Mouse (Mus musculus) stomach, postnatal 0 days (tissue): Measurements from ENCODE around the gene Chchd3. TPM values are rescaled to one million over a fixed set of nuclear protein-coding genes. Genes with fewer than 3 reads are reported as not detected.

Experiments used
- ATAC-seq: fragments of 200-750 bp; cut with Nextera tagmentation; 2 replicates; pipeline ENCODE4 v1.8.0; 2017; ENCODE audit not compliant: low FRiP score, low TSS enrichment
- DNase-seq: peaks from one replicate; pipeline ENCODE4 v3.0.0-alpha.2; 2016; ENCODE audit warnings: low spot score
- H3K27ac ChIP-seq: fragments of 300-500 bp; sonication (generic); replicated peaks from 2 replicates; pipeline ENCODE4 v1.5.1; 2014; ENCODE audit warnings: mild to moderate bottlenecking, control low read depth
- H3K27me3 ChIP-seq: fragments of 300-500 bp; sonication (generic); 2 replicates; pipeline ENCODE4 v1.6.1; 2014; ENCODE audit warnings: low read length; ENCODE audit not compliant: control insufficient read depth, insufficient read depth
- H3K36me3 ChIP-seq: fragments of 300-500 bp; sonication (generic); 2 replicates; pipeline ENCODE4 v1.6.1; 2014; ENCODE audit warnings: low read length, mixed read lengths; ENCODE audit not compliant: control insufficient read depth, insufficient read depth
- H3K4me1 ChIP-seq: fragments of 300-500 bp; sonication (generic); replicated peaks from 2 replicates; pipeline ENCODE4 v1.6.1; 2014; ENCODE audit warnings: antibody characterized with exemption; ENCODE audit not compliant: control insufficient read depth, insufficient read depth
- H3K4me2 ChIP-seq: fragments of 300-500 bp; sonication (generic); replicated peaks from 2 replicates; pipeline ENCODE4 v1.6.1; 2014; ENCODE audit warnings: low read depth, mild to moderate bottlenecking, control low read depth, moderate library complexity
- H3K4me3 ChIP-seq: fragments of 300-500 bp; sonication (generic); 2 replicates; pipeline ENCODE4 v1.5.1; 2014; ENCODE audit warnings: low read depth, low read length, control low read depth
- H3K9ac ChIP-seq: fragments of 300-500 bp; sonication (generic); 2 replicates; pipeline ENCODE4 v1.6.1; 2014; ENCODE audit warnings: mild to moderate bottlenecking, low read length, control low read depth, mixed read lengths
- H3K9me3 ChIP-seq: fragments of 300-500 bp; sonication (generic); 2 replicates; pipeline ENCODE4 v1.6.1; 2016; ENCODE audit warnings: low read length; ENCODE audit not compliant: control insufficient read depth
- CTCF ChIP-seq: IDR thresholded peaks from 2 replicates; pipeline ENCODE4 v1.5.1; 2016; ENCODE audit warnings: antibody characterized with exemption, low read depth, mild to moderate bottlenecking, moderate library complexity
- EP300 ChIP-seq: optimal IDR thresholded peaks from 2 replicates; pipeline ENCODE3; 2016; ENCODE audit warnings: antibody characterized with exemption
- WGBS: fragments of 180-500 bp; shearing (Covaris S2); extraction: QIAGEN DNeasy Blood & Tissue Kit; methylation state at CpG from one replicate; pipeline ENCODE4 v1.1.7; 2014; 5-methylcytosine and 5-hydroxymethylcytosine counted together
- polyA plus RNA-seq: library from polyadenylated mRNA; unstranded; fragments of >200 nt; fragmentation: Nextera tagmentation; extraction: Ambion mirVana; gene quantifications from 2 replicates; pipeline ENCODE4 v1.2.1, GENCODE M21; 2015

The Chchd3 gene
- polyA plus RNA-seq, 1 experiment from 2014 or later, result 91.0 TPM

DNA sequence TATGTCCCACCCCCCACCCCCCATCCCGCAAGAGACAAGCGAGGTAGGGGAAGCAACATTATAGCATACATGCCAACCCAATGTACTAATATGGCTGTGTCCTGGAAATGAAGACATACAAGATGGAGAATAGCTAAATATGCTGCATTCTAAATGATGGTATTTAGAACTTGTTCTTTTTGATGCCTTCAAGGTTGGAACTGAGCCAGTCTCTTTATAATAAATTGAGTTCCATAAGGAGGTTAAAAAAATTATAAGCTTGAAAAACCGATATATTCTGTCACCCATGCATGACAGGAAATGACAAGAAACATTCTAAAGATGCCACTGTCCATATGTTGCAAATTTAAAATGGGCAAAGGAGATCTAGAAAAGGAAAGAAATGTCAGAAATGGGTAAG lies 104.6 kb downstream of the Chchd3 start:
- no peak overlapping the region for H3K9ac ChIP-seq
- no peaks in the 10 kb centered on the region for H3K9me3 ChIP-seq
- ATAC-seq, result no peak
- no peak overlapping the region for H3K4me3 ChIP-seq
- no peak overlapping the region for H3K27ac ChIP-seq
- DNase-seq, result no peak
- H3K36me3 ChIP-seq, result no peaks in the 10 kb centered on the region
- TF ChIP-seq CTCF (no peak), EP300 (no peak)
- H3K4me1 ChIP-seq, result no peaks in the 10 kb centered on the region
- H3K4me2 ChIP-seq, result no peak overlapping the region
- WGBS, result 88% methylated on average over 3 of the region's 3 CpGs
- H3K27me3 ChIP-seq, result no peaks in the 10 kb centered on the region

GRCm38 (mm10) chr6:32950973-32951372 lies 109.1 kb downstream of the Chchd3 start:
- Histone ChIP-seq H3K36me3 (no peaks in the 10 kb centered on the region), H3K27ac (no peak overlapping the region), H3K4me2 (no peak overlapping the region), H3K4me1 (no peaks in the 10 kb centered on the region), H3K27me3 (no peaks in the 10 kb centered on the region), H3K9ac (no peak overlapping the region), H3K9me3 (no peaks in the 10 kb centered on the region), H3K4me3 (no peak overlapping the region)
- DNase-seq (no peak), ATAC-seq (no peak)
- WGBS, result 78% methylated on average over 4 of the region's 4 CpGs
- TF ChIP-seq CTCF (no peak), EP300 (no peak)

DNA sequence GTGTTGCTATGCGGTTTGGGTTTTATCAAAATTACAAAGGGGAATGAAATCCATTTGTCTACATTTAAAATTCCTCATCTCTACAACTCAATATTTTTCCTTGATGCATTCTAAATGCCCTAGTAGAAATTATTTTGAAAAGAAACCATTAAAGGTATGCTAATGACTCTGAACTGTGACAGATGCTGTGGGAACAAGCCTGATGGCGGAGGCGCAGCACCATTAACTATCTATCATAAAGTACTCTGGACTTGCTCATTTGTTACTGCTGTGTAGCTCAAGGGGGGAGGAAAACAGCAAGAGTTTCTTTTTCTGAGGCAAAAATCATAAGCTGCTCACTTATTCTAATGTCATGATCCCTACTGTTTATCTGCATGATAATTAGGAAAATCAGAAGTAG lies 110.4 kb downstream of the Chchd3 start:
- Histone ChIP-seq H3K4me1 (no peaks in the 10 kb centered on the region), H3K9ac (no peak overlapping the region), H3K4me3 (no peak overlapping the region), H3K9me3 (no peaks in the 10 kb centered on the region), H3K4me2 (no peak overlapping the region), H3K36me3 (no peaks in the 10 kb centered on the region), H3K27me3 (no peaks in the 10 kb centered on the region), H3K27ac (no peak overlapping the region)
- TF ChIP-seq EP300, result no peak
- no peak for TF ChIP-seq CTCF
- ATAC-seq, result no peak
- WGBS, result 87% methylated on average over 3 of the region's 3 CpGs
- no peak for DNase-seq

DNA sequence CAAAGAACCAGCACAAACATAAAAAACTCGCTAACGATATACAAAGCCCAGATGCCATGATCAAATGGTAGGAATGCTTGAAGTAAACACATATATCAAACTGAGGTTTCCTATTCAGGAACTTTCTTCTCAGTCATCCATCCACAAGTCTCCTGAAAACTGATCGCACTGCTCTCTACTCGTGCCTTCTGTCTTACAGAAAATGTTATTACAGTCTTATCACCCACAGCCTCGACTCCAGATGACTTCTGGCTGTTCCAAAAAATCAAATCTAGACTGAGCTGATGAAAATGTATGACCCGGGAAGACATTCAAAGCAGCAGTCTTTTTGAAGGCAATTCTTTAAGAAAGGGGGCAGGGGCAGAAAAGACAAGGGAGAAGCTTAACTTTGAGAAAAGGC lies 112.8 kb downstream of the Chchd3 start:
- Histone ChIP-seq H3K36me3 (no peaks in the 10 kb centered on the region), H3K27me3 (no peaks in the 10 kb centered on the region), H3K4me1 (no peaks in the 10 kb centered on the region), H3K4me2 (no peak overlapping the region), H3K9ac (no peak overlapping the region), H3K4me3 (no peak overlapping the region), H3K27ac (no peak overlapping the region), H3K9me3 (no peaks in the 10 kb centered on the region)
- TF ChIP-seq EP300 (no peak), CTCF (no peak)
- WGBS, result 48% methylated on average over 6 of the region's 6 CpGs
- ATAC-seq (no peak), DNase-seq (no peak)

DNA sequence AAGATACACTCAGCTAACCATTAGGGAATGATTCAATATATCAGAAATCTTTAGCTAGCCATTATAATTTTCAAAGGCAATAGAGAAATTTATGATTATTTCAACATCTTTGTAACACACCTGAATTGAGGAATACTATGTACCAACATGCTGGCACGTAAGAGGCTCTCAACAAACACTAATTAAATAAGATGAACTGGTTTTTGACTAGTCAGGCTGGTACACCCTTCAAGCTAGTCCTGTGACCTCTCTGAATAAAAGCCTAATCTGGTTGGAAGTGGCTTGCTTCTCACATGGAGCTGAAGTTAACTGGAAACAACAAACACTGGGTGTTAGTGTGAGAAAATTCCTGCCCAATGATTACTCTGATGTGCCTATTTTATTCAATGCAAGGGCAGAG lies 115.1 kb downstream of the Chchd3 start:
- Histone ChIP-seq H3K9me3 (no peaks in the 10 kb centered on the region), H3K9ac (no peak overlapping the region), H3K4me1 (no peaks in the 10 kb centered on the region), H3K4me3 (no peak overlapping the region), H3K27ac (no peak overlapping the region), H3K36me3 (no peaks in the 10 kb centered on the region), H3K27me3 (no peaks in the 10 kb centered on the region), H3K4me2 (no peak overlapping the region)
- DNase-seq, result no peak
- TF ChIP-seq EP300 (no peak), CTCF (no peak)
- 57% methylated on average over 1 of the region's 1 CpGs for WGBS
- no peak for ATAC-seq

DNA sequence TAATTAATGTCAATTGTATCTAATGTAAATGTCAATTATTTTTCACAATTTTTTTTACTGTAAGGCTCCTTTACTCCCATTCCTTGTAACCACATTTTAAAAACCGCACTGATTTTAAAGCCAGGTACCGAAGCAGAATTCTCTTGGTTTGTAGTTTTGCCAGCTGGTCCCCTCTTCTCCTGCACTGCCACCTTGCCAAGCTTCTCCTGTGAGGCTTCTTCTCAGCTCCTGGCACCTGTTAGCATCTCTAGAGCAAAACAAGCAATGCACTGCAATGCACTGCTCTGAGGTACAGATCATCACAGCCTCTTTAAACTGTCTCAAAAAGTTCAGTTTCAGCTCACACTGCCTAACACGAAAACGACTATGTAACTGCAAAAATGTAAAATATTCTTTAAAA lies 116.4 kb downstream of the Chchd3 start:
- DNase-seq (no peak), ATAC-seq (no peak)
- Histone ChIP-seq H3K4me2 (no peak overlapping the region), H3K27ac (no peak overlapping the region), H3K4me1 (no peaks in the 10 kb centered on the region), H3K27me3 (no peaks in the 10 kb centered on the region), H3K9ac (no peak overlapping the region), H3K36me3 (no peaks in the 10 kb centered on the region), H3K4me3 (no peak overlapping the region), H3K9me3 (no peaks in the 10 kb centered on the region)
- WGBS, result 90% methylated on average over 4 of the region's 4 CpGs
- TF ChIP-seq EP300 (no peak), CTCF (no peak)

GRCm38 (mm10) chr6:32940299-32940698 lies 119.8 kb downstream of the Chchd3 start:
- Histone ChIP-seq H3K9ac (no peak overlapping the region), H3K4me2 (no peak overlapping the region), H3K4me3 (no peak overlapping the region), H3K9me3 (no peaks in the 10 kb centered on the region), H3K27ac (no peak overlapping the region), H3K36me3 (no peaks in the 10 kb centered on the region), H3K27me3 (no peaks in the 10 kb centered on the region), H3K4me1 (no peaks in the 10 kb centered on the region)
- 69% methylated on average over 11 of the region's 11 CpGs for WGBS
- DNase-seq (no peak), ATAC-seq (no peak)
- TF ChIP-seq CTCF (no peak), EP300 (no peak)
